Mouse (Mus musculus) heart, postnatal 0 days (tissue): ENCODE results near the gene Mrpl54.

ENCODE experiments used
- CTCF ChIP-seq: IDR thresholded peaks from 2 replicates; pipeline ENCODE4 v1.5.1; 2016; ENCODE audit warnings: antibody characterized with exemption, control low read depth, low read depth
- EP300 ChIP-seq: IDR thresholded peaks from 2 replicates; pipeline ENCODE4 v1.6.1; 2016; ENCODE audit warnings: antibody characterized with exemption, low read depth

- TF ChIP-seq EP300 (no peak), CTCF (no peak)
These were observed 32.5 kb downstream of the Mrpl54 start for GRCm38 (mm10) chr10:81234206-81234605.
